Comparison of ENCODE assay signal across 28 mouse cellular contexts in the genomic region with DNA sequence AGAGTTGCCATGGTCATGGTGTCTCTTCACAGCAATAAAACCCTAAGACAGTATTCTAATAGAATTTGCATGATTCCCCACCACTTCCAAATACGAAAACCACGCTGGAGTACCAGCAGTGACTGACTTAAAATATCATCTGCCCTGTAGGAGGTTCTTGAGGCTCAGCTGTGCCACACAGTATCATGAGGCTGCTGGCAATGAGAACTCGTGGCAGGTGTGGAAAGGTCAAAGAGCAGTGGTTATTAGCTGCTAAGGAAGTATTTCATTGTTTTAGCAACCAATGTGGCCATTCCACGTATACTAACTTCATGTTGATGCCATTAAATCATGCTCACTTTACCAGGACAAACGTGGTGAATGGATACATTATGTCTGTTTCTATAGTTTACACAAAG. TPM values are rescaled to one million over a fixed set of nuclear protein-coding genes. Genes with fewer than 3 reads are reported as not detected.
A peak's percentile ranks its signal among the peaks of the same experiment; 100 is the strongest.
DNase-seq lines count a peak whose midpoint lies in the region; ATAC-seq and TF ChIP-seq lines count a peak whose summit lies in the region.
"Had no signal": no experiment of that assay in that cellular context is flagged by ENCODE, and none has a peak within 500 bp of the region (broad histone marks: within the 10 kb centered on the region; RNA-seq: fewer than 3 reads in every experiment).

No protein-coding gene starts in this region.

- 21% methylated on average over 5 of the region's 5 CpGs for WGBS in small intestine, adult 2 months
- 63% methylated on average over 5 of the region's 5 CpGs for WGBS in cerebellum, adult 2 months

- DNase-seq in lung, postnatal 36 days = peak; percentile 37
- DNase-seq in lung, postnatal 14 days = no peak
- DNase-seq in cerebellum, adult 2 months = no peak
- no peak for DNase-seq in layer of hippocampus, postnatal 14 days (ENCODE audit: low spot score in 2 of 2)
- DNase-seq: adrenal gland, postnatal 25 days; cerebellum, adult 8-10 months; cerebellum, postnatal 36 days; embryo, embryonic 11 days; heart, postnatal 10 days; kidney, postnatal 10 days; lung, embryonic 14.5 days; midbrain, embryonic 14.5 days; right cerebral cortex, postnatal 4 days; thymus, postnatal 25 days had no signal

- 0 out of 2 replicates have a peak, but pooled peaks have one; percentile 12 for ATAC-seq in common myeloid progenitor, adult 5-6 weeks (replicated peaks; ENCODE audit: low read depth, poor library complexity, severe bottlenecking)
- ATAC-seq in megakaryocyte, adult 5-6 weeks (ENCODE audit: poor library complexity, severe bottlenecking) = 0 out of 2 replicates have a peak, but pooled peaks have one; percentile 13
- ATAC-seq: forebrain, embryonic 14.5 days had no signal

- no peak overlapping the region for H3K4me3 ChIP-seq in small intestine, adult 2 months (ENCODE audit: low read depth, low read length)
- H3K4me3 ChIP-seq in cerebellum, adult 2 months (replicated peaks; ENCODE audit: insufficient read depth, low read depth, low read length) = no peak overlapping the region
- H3K4me3 ChIP-seq: embryonic facial prominence, embryonic 12.5 days; heart, embryonic 13.5 days; hindbrain, embryonic 15.5 days; limb, embryonic 12.5 days; liver, embryonic 15.5 days; neural tube, embryonic 12.5 days; stomach, embryonic 15.5 days had no signal

- no peaks in the 10 kb centered on the region for H3K36me3 ChIP-seq in small intestine, adult 2 months (ENCODE audit: control insufficient read depth, insufficient read depth, low read length)
- H3K36me3 ChIP-seq: embryonic facial prominence, embryonic 12.5 days; G1E; heart, embryonic 13.5 days; hindbrain, embryonic 15.5 days; limb, embryonic 12.5 days; liver, embryonic 15.5 days; neural tube, embryonic 12.5 days; stomach, embryonic 15.5 days had no signal

- peak overlapping the region; percentile 66 for H3K27ac ChIP-seq in small intestine, adult 2 months (ENCODE audit: insufficient read depth, low read depth, low read length)
- no peak overlapping the region for H3K27ac ChIP-seq in cerebellum, adult 2 months (ENCODE audit: insufficient read depth, low read length)
- H3K27ac ChIP-seq: embryonic facial prominence, embryonic 12.5 days; hindbrain, embryonic 15.5 days; limb, embryonic 12.5 days; liver, embryonic 15.5 days; neural tube, embryonic 12.5 days; stomach, embryonic 15.5 days had no signal

- no peak for TF ChIP-seq CTCF in small intestine, adult 2 months (IDR thresholded peaks at IDR 0.05; ENCODE audit: extremely low read depth, insufficient read length, insufficient replicate concordance, low read depth, low read length)
- no peak for TF ChIP-seq CTCF in cerebellum, adult 2 months (IDR thresholded peaks at IDR 0.05; ENCODE audit: borderline replicate concordance, insufficient read depth, low read depth, low read length)

- TF ChIP-seq POLR2A in small intestine, adult 2 months (IDR thresholded peaks at IDR 0.05; ENCODE audit: low read depth, low read length) = no peak
- no peak for TF ChIP-seq POLR2A in cerebellum, adult 2 months (IDR thresholded peaks at IDR 0.05; ENCODE audit: borderline replicate concordance, insufficient read depth, low read length)

- peaks cover 13% of the 10 kb centered on the region for H3K4me1 ChIP-seq in small intestine, adult 2 months (ENCODE audit: control insufficient read depth, insufficient read depth, insufficient read length, low read length)
- H3K4me1 ChIP-seq in cerebellum, adult 2 months (ENCODE audit: control insufficient read depth, insufficient read depth, low read length) = no peaks in the 10 kb centered on the region
- H3K4me1 ChIP-seq: liver, embryonic 15.5 days; neural tube, embryonic 12.5 days; stomach, embryonic 15.5 days had no signal

- no peaks in the 10 kb centered on the region for H3K27me3 ChIP-seq in small intestine, adult 2 months (ENCODE audit: control insufficient read depth, insufficient read depth, low read length)
- no peaks in the 10 kb centered on the region for H3K27me3 ChIP-seq in cerebellum, adult 2 months (ENCODE audit: control insufficient read depth, insufficient read depth, low read length)
- H3K27me3 ChIP-seq: embryonic facial prominence, embryonic 12.5 days; heart, embryonic 13.5 days; hindbrain, embryonic 15.5 days; limb, embryonic 12.5 days; liver, embryonic 15.5 days; neural tube, embryonic 12.5 days; stomach, embryonic 15.5 days had no signal

RNA-seq across cellular contexts. Expression of a gene that starts 18.2 kb away (rescaled TPM):
- total RNA-seq in common myeloid progenitor, adult 5-6 weeks (2017) = 0.15 TPM in 1 of 2 replicates, not detected in the other
- 3.5 and 3.7 TPM in 2 replicates for total RNA-seq in megakaryocyte, adult 5-6 weeks (2015)
- total RNA-seq in megakaryocyte, adult 5-6 weeks (2017) = 9.7 and 12.6 TPM in 2 replicates
- 1.2 and 1.8 TPM in 2 replicates for polyA plus RNA-seq in small intestine, adult 2 months (2012; rRNA removed)
- polyA plus RNA-seq in cerebellum, adult 2 months (2012; rRNA removed) = 0.10 and 0.13 TPM in 2 replicates
- under 1 TPM; 0.32 to 0.52 TPM for total RNA-seq in layer of hippocampus, postnatal 14 days (2021)
- total RNA-seq: liver, adult 2 months; megakaryocyte-erythroid progenitor cell, adult 5-6 weeks had no signal
- polyA plus RNA-seq: forebrain, embryonic 14.5 days; G1E; midbrain, embryonic 14.5 days had no signal

RNA-seq across cellular contexts. Expression of a gene that starts 41.7 kb away (rescaled TPM):
- 32.6 and 35.4 TPM in 2 replicates for total RNA-seq in common myeloid progenitor, adult 5-6 weeks (2017)
- total RNA-seq in megakaryocyte, adult 5-6 weeks (2015) = 16.0 and 20.7 TPM in 2 replicates
- total RNA-seq in megakaryocyte, adult 5-6 weeks (2017) = 23.8 and 24.6 TPM in 2 replicates
- polyA plus RNA-seq in small intestine, adult 2 months (2012; rRNA removed) = 0.89 and 1.1 TPM in 2 replicates
- 2.2 TPM in 2 replicates for polyA plus RNA-seq in cerebellum, adult 2 months (2012; rRNA removed)
- 1 to 10 TPM; 1.5 to 2.2 TPM for total RNA-seq in layer of hippocampus, postnatal 14 days (2021)

Comparison
In these comparisons a context has a peak if more than half of its experiments do, and no peak if none do; other contexts are left out.
1. RNA of a gene that starts 41.7 kb away (total RNA-seq): 32.6 to 35.4 TPM in common myeloid progenitor, adult 5-6 weeks and 16.0 to 24.6 TPM in megakaryocyte, adult 5-6 weeks; 1.5 to 2.2 TPM in layer of hippocampus, postnatal 14 days; every median in the first group is over 4 times any median in the second.